ENCODE assay signal across 8 mouse cellular contexts in genomic region chr4:148444250-148444967, GRCm38 (mm10). TPM values are rescaled to one million over a fixed set of nuclear protein-coding genes. Genes with fewer than 3 reads are reported as not detected.
A peak's percentile ranks its signal among the peaks of the same experiment; 100 is the strongest.
DNase-seq lines count a peak whose midpoint lies in the region; ATAC-seq and TF ChIP-seq lines count a peak whose summit lies in the region.

Ubiad1 (minus strand) TSS chr4:148444771.

- H3K4me1 ChIP-seq in CH12.LX (ENCODE audit: control insufficient read depth in 1 of 2, insufficient read depth in 2 of 2), result peaks cover 7 to 41% of the 10 kb centered on the region in 2 experiments
- peaks cover 27% of the 10 kb centered on the region for H3K4me1 ChIP-seq in forebrain, embryonic 12.5 days
- H3K4me1 ChIP-seq in heart, embryonic 16.5 days (ENCODE audit: control insufficient read depth, insufficient read depth, low read length), result peaks cover 31% of the 10 kb centered on the region
- peaks cover 43% of the 10 kb centered on the region for H3K4me1 ChIP-seq in liver, postnatal 0 days (ENCODE audit: insufficient read depth)
- H3K4me1 ChIP-seq in neural tube, embryonic 13.5 days (replicated peaks), result peaks cover 45% of the 10 kb centered on the region
- peaks cover 10% of the 10 kb centered on the region for H3K4me1 ChIP-seq in testis, adult 2 months (ENCODE audit: control insufficient read depth, insufficient read depth, low read length)

- peak within 1 kb of the TSS; percentile 68 for H3K27ac ChIP-seq in CH12.LX (ENCODE audit: insufficient read depth, low read depth)
- peak within 1 kb of the TSS; percentile 59 for H3K27ac ChIP-seq in forebrain, embryonic 12.5 days
- H3K27ac ChIP-seq in heart, embryonic 16.5 days (ENCODE audit: low read length), result peak within 1 kb of the TSS; percentile 91
- peak within 1 kb of the TSS; percentile 87 for H3K27ac ChIP-seq in liver, postnatal 0 days (ENCODE audit: low read depth)
- H3K27ac ChIP-seq in neural tube, embryonic 13.5 days (replicated peaks), result 0 out of 2 replicates have a peak within 1 kb of the TSS, but pooled peaks have one; percentile 55
- peak within 1 kb of the TSS; percentile 80 for H3K27ac ChIP-seq in testis, adult 2 months (ENCODE audit: control insufficient read depth, insufficient read depth, low read depth, low read length)

- TF ChIP-seq CTCF in CH12.LX (conservative IDR thresholded peaks at IDR 0.05 in 1 of 2, IDR thresholded peaks at IDR 0.05 in 1 of 2; ENCODE audit: low read depth in 2 of 2, low read length in 2 of 2), result peak in 1 of 2 experiments; percentile 15; a peak in 1 of 4 replicates
- TF ChIP-seq CTCF in liver, postnatal 0 days (IDR thresholded peaks at IDR 0.05; ENCODE audit: low read depth), result peak; percentile 32
- TF ChIP-seq CTCF in testis, adult 2 months (IDR thresholded peaks at IDR 0.05; ENCODE audit: control insufficient read depth, insufficient read depth, insufficient replicate concordance, low read depth, low read length), result no peak

- H3K4me3 ChIP-seq in CH12.LX (replicated peaks in 1 of 3; ENCODE audit: low read depth in 2 of 3, low read length in 2 of 3, poor library complexity in 1 of 3), result peak within 1 kb of the TSS; percentile 88 to 93 (median 91)
- H3K4me3 ChIP-seq in forebrain, embryonic 12.5 days (replicated peaks), result peak within 1 kb of the TSS; percentile 87
- peak within 1 kb of the TSS; percentile 93 for H3K4me3 ChIP-seq in heart, embryonic 16.5 days (ENCODE audit: low read length)
- H3K4me3 ChIP-seq in liver, postnatal 0 days (ENCODE audit: low read depth, low read length), result peak within 1 kb of the TSS; percentile 78
- H3K4me3 ChIP-seq in neural tube, embryonic 13.5 days, result peak within 1 kb of the TSS; percentile 68
- peak within 1 kb of the TSS; percentile 90 for H3K4me3 ChIP-seq in testis, adult 2 months (ENCODE audit: control insufficient read depth, low read depth, low read length)

- H3K4me2 ChIP-seq in CH12.LX (ENCODE audit: insufficient read depth, low read depth, poor library complexity, severe bottlenecking), result peak within 1 kb of the TSS; percentile 95
- peak within 1 kb of the TSS; percentile 65 for H3K4me2 ChIP-seq in forebrain, embryonic 12.5 days
- H3K4me2 ChIP-seq in heart, embryonic 16.5 days (ENCODE audit: low read depth, low read length), result peak within 1 kb of the TSS; percentile 82
- peak within 1 kb of the TSS; percentile 91 for H3K4me2 ChIP-seq in liver, postnatal 0 days (ENCODE audit: low read depth, low read length)
- peak within 1 kb of the TSS; percentile 83 for H3K4me2 ChIP-seq in neural tube, embryonic 13.5 days

- TF ChIP-seq POLR2A in CH12.LX (IDR thresholded peaks at IDR 0.05; ENCODE audit: low read depth, low read length), result peak; percentile 91
- peak; percentile 87 for TF ChIP-seq POLR2A in testis, adult 2 months (IDR thresholded peaks at IDR 0.05; ENCODE audit: control insufficient read depth, low read depth, low read length)

- H3K9me3 ChIP-seq in CH12.LX (replicated peaks; ENCODE audit: low read length), result no peaks in the 10 kb centered on the region
- no peaks in the 10 kb centered on the region for H3K9me3 ChIP-seq in forebrain, embryonic 12.5 days
- no peaks in the 10 kb centered on the region for H3K9me3 ChIP-seq in heart, embryonic 16.5 days (replicated peaks; ENCODE audit: control insufficient read depth, low read length)
- no peaks in the 10 kb centered on the region for H3K9me3 ChIP-seq in liver, postnatal 0 days (ENCODE audit: low read length)
- H3K9me3 ChIP-seq in neural tube, embryonic 13.5 days, result no peaks in the 10 kb centered on the region

- H3K27me3 ChIP-seq in CH12.LX (replicated peaks), result no peaks in the 10 kb centered on the region
- no peaks in the 10 kb centered on the region for H3K27me3 ChIP-seq in forebrain, embryonic 12.5 days
- H3K27me3 ChIP-seq in heart, embryonic 16.5 days (ENCODE audit: control insufficient read depth, insufficient read depth, low read length), result no peaks in the 10 kb centered on the region
- no peaks in the 10 kb centered on the region for H3K27me3 ChIP-seq in liver, postnatal 0 days (ENCODE audit: insufficient read depth, low read length)
- no peaks in the 10 kb centered on the region for H3K27me3 ChIP-seq in neural tube, embryonic 13.5 days
- H3K27me3 ChIP-seq in testis, adult 2 months (ENCODE audit: control insufficient read depth, insufficient read depth, low read length), result no peaks in the 10 kb centered on the region

- TF ChIP-seq RAD21 in CH12.LX (IDR thresholded peaks at IDR 0.05; ENCODE audit: low read depth, low read length), result no peak

- ATAC-seq in forebrain, embryonic 12.5 days (ENCODE audit: low FRiP score), result peak; percentile 67
- peak; percentile 71 for ATAC-seq in heart, embryonic 16.5 days (replicated peaks; ENCODE audit: extremely low read depth, insufficient read depth, low FRiP score)
- peak; percentile 70 for ATAC-seq in liver, postnatal 0 days
- peak; percentile 18; the same call in 1 of the 2 replicates for ATAC-seq in neural tube, embryonic 13.5 days (ENCODE audit: low read depth)

- H3K36me3 ChIP-seq in CH12.LX (replicated peaks in 1 of 2; ENCODE audit: control insufficient read depth in 1 of 2, insufficient read depth in 1 of 2, low read length in 1 of 2), result peaks cover 0 to 25% of the 10 kb centered on the region in 2 experiments
- no peaks in the 10 kb centered on the region for H3K36me3 ChIP-seq in forebrain, embryonic 12.5 days (replicated peaks)
- H3K36me3 ChIP-seq in heart, embryonic 16.5 days (ENCODE audit: control insufficient read depth, insufficient read depth), result peaks cover 6% of the 10 kb centered on the region; the same call in 1 of the 2 replicates
- no peaks in the 10 kb centered on the region for H3K36me3 ChIP-seq in liver, postnatal 0 days (replicated peaks; ENCODE audit: insufficient read depth, low read length)
- no peaks in the 10 kb centered on the region for H3K36me3 ChIP-seq in neural tube, embryonic 13.5 days
- H3K36me3 ChIP-seq in testis, adult 2 months (ENCODE audit: control insufficient read depth, insufficient read depth, low read length), result no peaks in the 10 kb centered on the region; the same call in 1 of the 2 replicates

- in situ Hi-C loops in CH12.LX (cut with MboI; ENCODE audit: low pct_ligation_motif_present, low pct_unique_long_range_greater_than_20kb, low sequenced_read_pairs), result no loop called here

- under 1% methylated on average over 46 of the region's 46 CpGs for WGBS in forebrain, embryonic 12.5 days
- WGBS in heart, embryonic 16.5 days, result under 1% methylated on average over 46 of the region's 46 CpGs
- WGBS in liver, postnatal 0 days (ENCODE audit: insufficient replicate concordance), result under 1% methylated on average over 46 of the region's 46 CpGs
- under 1% methylated on average over 46 of the region's 46 CpGs for WGBS in neural tube, embryonic 13.5 days

- dilution Hi-C loops in CH12.LX (cut with MboI; ENCODE audit: extremely low pct_ligation_motif_present, extremely low pct_unique_long_range_greater_than_20kb, low sequenced_read_pairs), result no loop called here

- H3K79me2 ChIP-seq in CH12.LX (replicated peaks; ENCODE audit: control insufficient read depth, extremely low read depth, insufficient read depth, poor library complexity, severe bottlenecking), result peaks cover 32% of the 10 kb centered on the region

- DNase-seq in CH12.LX (ENCODE audit: extremely low read depth), result peak; percentile 96
- DNase-seq in c-Kit-negative CD71-positive TER-119-positive erythroid progenitor cells, embryonic 14.5 days (ENCODE audit: low read depth, low spot score), result peak; percentile 72
- DNase-seq in kidney, postnatal 36 days, result peak; percentile 88 to 95
- DNase-seq in liver, postnatal 0 days, result peak; percentile 96

- no peak for TF ChIP-seq EP300 in CH12.LX (IDR thresholded peaks at IDR 0.05; ENCODE audit: low read length)
- TF ChIP-seq EP300 in liver, postnatal 0 days (IDR thresholded peaks at IDR 0.05; ENCODE audit: low read depth), result no peak; the same call in 1 of the 2 replicates

- H3K9ac ChIP-seq in CH12.LX (ENCODE audit: insufficient read depth, low read depth), result peak within 1 kb of the TSS; percentile 72
- peak within 1 kb of the TSS; percentile 80 for H3K9ac ChIP-seq in forebrain, embryonic 12.5 days
- H3K9ac ChIP-seq in heart, embryonic 16.5 days (ENCODE audit: low read length), result peak within 1 kb of the TSS; percentile 97
- peak within 1 kb of the TSS; percentile 76 for H3K9ac ChIP-seq in liver, postnatal 0 days (replicated peaks)
- peak within 1 kb of the TSS; percentile 75 for H3K9ac ChIP-seq in neural tube, embryonic 13.5 days

TF ChIP-seq in CH12.LX, 34 proteins besides CTCF, POLR2A, EP300 and RAD21 (continues in another document):
- TF ChIP-seq MAFK (IDR thresholded peaks at IDR 0.05; ENCODE audit: insufficient replicate concordance, low read length) (no peak), USF2 (conservative IDR thresholded peaks at IDR 0.05; ENCODE audit: low read depth, low read length) (no peak), USF1 (IDR thresholded peaks at IDR 0.05; ENCODE audit: low read depth, low read length) (no peak), UBTF (IDR thresholded peaks at IDR 0.05; ENCODE audit: low read depth, low read length) (no peak), PAX5 (IDR thresholded peaks at IDR 0.05; ENCODE audit: low read length) (no peak), BHLHE40 (IDR thresholded peaks at IDR 0.05; ENCODE audit: low read depth, low read length) (peak; percentile 79), CHD2 (IDR thresholded peaks at IDR 0.05; ENCODE audit: low read length) (no peak; the same call in 1 of the 2 replicates), POLR2AphosphoS2 (IDR thresholded peaks at IDR 0.05; ENCODE audit: low read depth, low read length) (peak; percentile 49; the same call in 1 of the 2 replicates), CHD1 (IDR thresholded peaks at IDR 0.05; ENCODE audit: low read depth, low read length) (no peak), RCOR1 (conservative IDR thresholded peaks at IDR 0.05; ENCODE audit: low read depth, low read length) (no peak), ZNF384 (IDR thresholded peaks at IDR 0.05; ENCODE audit: low read depth, low read length) (no peak), JUND (conservative IDR thresholded peaks at IDR 0.05; ENCODE audit: low read depth, low read length) (no peak), IRF4 (IDR thresholded peaks at IDR 0.05; ENCODE audit: low read depth, low read length) (peak; percentile 52), E2F4 (IDR thresholded peaks at IDR 0.05; ENCODE audit: insufficient replicate concordance, low read depth, low read length) (no peak), TCF12 (IDR thresholded peaks at IDR 0.05; ENCODE audit: low read depth, low read length) (peak; percentile 95)

RNA-seq across cellular contexts. Expression of gene Ubiad1, which starts in this region (rescaled TPM):
- total RNA-seq in CH12.LX (2012; rRNA removed) (20.9 and 24.6 TPM in 2 replicates), CH12.LX (2014; rRNA removed) (20.0 and 21.9 TPM in 2 replicates)
- polyA plus RNA-seq in CH12.LX (2012; ENCODE audit: insufficient read length, low read depth), result 16.9 and 20.5 TPM in 2 replicates
- 19.1 and 20.8 TPM in 2 replicates for polyA plus RNA-seq in forebrain, embryonic 12.5 days (2016; fragmentation: Nextera tagmentation; extraction: Ambion mirVana)
- 24.3 and 25.6 TPM in 2 replicates for polyA plus RNA-seq in heart, embryonic 16.5 days (2015; fragmentation: Nextera tagmentation; extraction: Ambion mirVana)
- 10.2 and 10.5 TPM in 2 replicates for polyA plus RNA-seq in liver, postnatal 0 days (2015; fragmentation: Nextera tagmentation; extraction: Ambion mirVana)
- 15.0 and 19.0 TPM in 2 replicates for polyA plus RNA-seq in neural tube, embryonic 13.5 days (2015; fragmentation: Nextera tagmentation; extraction: Ambion mirVana)
- 12.8 and 14.5 TPM in 2 replicates for polyA plus RNA-seq in testis, adult 2 months (2012; rRNA removed)

Comparison
In these comparisons a context has a peak if more than half of its experiments do, and no peak if none do; other contexts are left out.
1. Peak in every context shown above with its lines: DNase-seq, ATAC-seq, H3K4me3 ChIP-seq and H3K27ac ChIP-seq.
2. ATAC-seq: peak in every context shown above with its lines; median percentile 71 in heart, embryonic 16.5 days; 70 in liver, postnatal 0 days; 67 in forebrain, embryonic 12.5 days; 18 in neural tube, embryonic 13.5 days.